Mouse (Mus musculus): ENCODE results near the gene Perp. TPM values are rescaled to one million over a fixed set of nuclear protein-coding genes. Genes with fewer than 3 reads are reported as not detected.

Gene Perp
- polyA plus RNA-seq (2014; fragmentation: Illumina TruSeq; extraction: RNeasy Lipid Tissue Mini Kit (QIAGEN cat#74804)): 49.7 TPM

DNA sequence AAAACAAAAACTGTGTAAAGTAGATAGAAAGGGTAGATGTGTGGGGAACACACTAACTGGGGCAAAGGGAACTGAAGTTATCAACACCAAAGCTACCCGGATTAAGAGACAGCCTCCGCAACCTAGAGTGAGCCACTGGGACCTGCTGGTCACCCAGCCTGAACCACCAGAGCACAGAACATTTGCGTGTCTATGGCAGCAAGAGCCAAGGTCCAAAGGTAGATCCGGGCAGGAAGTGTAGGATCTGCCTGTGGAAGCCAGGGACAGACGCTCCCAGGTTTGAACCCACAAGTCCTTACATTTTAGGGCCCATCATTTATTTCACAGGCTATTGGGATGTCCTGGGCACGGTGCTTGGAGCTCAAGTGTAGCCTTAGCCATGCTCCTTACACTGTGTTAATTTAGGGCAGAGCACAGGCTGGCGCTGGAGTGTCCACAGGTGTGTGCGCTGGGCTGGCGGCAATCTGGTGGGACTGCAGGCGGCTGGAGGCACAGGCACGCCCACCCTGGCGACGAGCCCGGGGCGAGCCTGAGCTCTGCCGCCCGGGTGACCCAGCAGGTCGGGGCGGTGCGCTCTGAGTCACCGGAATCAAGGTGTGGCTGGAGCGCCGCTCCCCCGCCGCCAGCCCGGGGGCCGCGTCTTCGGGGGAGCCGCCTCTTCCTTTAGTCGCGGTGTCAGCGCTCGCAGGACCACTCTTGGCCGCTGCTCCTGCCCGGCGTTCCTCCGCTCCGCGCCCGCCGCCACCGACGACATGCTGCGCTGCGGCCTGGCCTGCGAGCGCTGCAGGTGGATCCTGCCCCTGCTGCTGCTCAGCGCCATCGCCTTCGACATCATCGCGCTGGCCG is at the start of gene Perp:
TSS of gene Perp (plus strand) at position 580 of the 846 bp plus-strand sequence.

Other genes starting within 250 kb of the Perp start
- gene Arfgef3, start 101.1 kb upstream of the Perp start, polyA plus RNA-seq (2014; fragmentation: Illumina TruSeq; extraction: RNeasy Lipid Tissue Mini Kit (QIAGEN cat#74804)): 1.7 TPM
- not detected for gene Gm4922, start 58.2 kb upstream of the Perp start, polyA plus RNA-seq (2014; fragmentation: Illumina TruSeq; extraction: RNeasy Lipid Tissue Mini Kit (QIAGEN cat#74804))
- gene Tnfaip3, start 170.6 kb downstream of the Perp start, polyA plus RNA-seq (2014; fragmentation: Illumina TruSeq; extraction: RNeasy Lipid Tissue Mini Kit (QIAGEN cat#74804)): 2.9 TPM

All from ovary, adult 10 weeks (tissue).